ENCODE assay signal across 21 mouse cellular contexts in the genomic region with DNA sequence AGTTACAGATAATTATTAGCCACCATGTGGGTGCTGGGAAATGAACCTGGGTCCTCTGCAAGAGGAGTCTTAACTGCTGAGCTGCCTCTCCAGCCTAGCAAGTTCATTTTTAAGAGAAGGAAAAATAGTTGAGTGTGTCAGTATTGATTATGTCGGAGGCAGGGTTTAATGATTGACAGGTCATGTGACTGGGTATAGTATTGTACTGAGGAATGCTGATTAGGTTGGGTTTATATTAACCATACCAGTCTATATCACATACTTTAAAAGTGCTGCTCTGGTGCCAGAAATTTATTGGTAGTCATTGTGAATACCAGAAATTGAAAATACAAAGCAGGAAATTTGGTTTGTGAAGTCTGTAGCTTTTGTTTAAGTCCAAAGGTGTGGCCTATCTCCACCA.
A peak's percentile ranks its signal among the peaks of the same experiment; 100 is the strongest.
DNase-seq lines count a peak whose midpoint lies in the region; ATAC-seq and TF ChIP-seq lines count a peak whose summit lies in the region.
"Had no signal": no experiment of that assay in that cellular context is flagged by ENCODE, and none has a peak within 500 bp of the region (broad histone marks: within the 10 kb centered on the region; RNA-seq: fewer than 3 reads in every experiment).

No protein-coding gene starts in this region.

- H3K36me3 ChIP-seq in kidney, adult 2 months (ENCODE audit: control insufficient read depth, insufficient read depth, low read length) = no peaks in the 10 kb centered on the region
- H3K36me3 ChIP-seq in kidney, embryonic 14.5 days (ENCODE audit: control insufficient read depth, insufficient read depth, low read length) = no peaks in the 10 kb centered on the region
- H3K36me3 ChIP-seq in liver, embryonic 13.5 days = no peaks in the 10 kb centered on the region
- no peaks in the 10 kb centered on the region for H3K36me3 ChIP-seq in liver, embryonic 11.5 days (ENCODE audit: control insufficient read depth, insufficient read depth, low read length)
- H3K36me3 ChIP-seq in liver, postnatal 0 days (replicated peaks; ENCODE audit: insufficient read depth, low read length) = no peaks in the 10 kb centered on the region
- H3K36me3 ChIP-seq: heart, embryonic 15.5 days; midbrain, embryonic 13.5 days; neural tube, embryonic 12.5 days had no signal

- no peak overlapping the region for H3K4me2 ChIP-seq in kidney, embryonic 14.5 days (replicated peaks; ENCODE audit: low read depth, low read length)
- no peak overlapping the region for H3K4me2 ChIP-seq in liver, embryonic 13.5 days
- no peak overlapping the region for H3K4me2 ChIP-seq in liver, embryonic 11.5 days
- no peak overlapping the region for H3K4me2 ChIP-seq in liver, postnatal 0 days (ENCODE audit: low read depth, low read length)
- H3K4me2 ChIP-seq: forebrain, embryonic 13.5 days; heart, embryonic 15.5 days; hindbrain, embryonic 14.5 days; midbrain, embryonic 13.5 days; neural tube, embryonic 12.5 days had no signal

- DNase-seq in kidney, adult 2 months = peak; percentile 40
- no peak for DNase-seq in liver, embryonic 13.5 days
- DNase-seq in liver, embryonic 11.5 days (ENCODE audit: low spot score) = no peak
- DNase-seq in liver, postnatal 0 days = no peak
- no peak for DNase-seq in left cerebral cortex, postnatal 36 days (ENCODE audit: low spot score in 2 of 2)
- DNase-seq: adrenal gland, postnatal 25 days; cerebellum, adult 8-10 months; cerebellum, postnatal 36 days; gastrocnemius, adult 2 months; heart, postnatal 4 days; kidney, adult 8-10 months; lung, adult 2 months; right cerebral cortex, postnatal 14 days had no signal

- intact Hi-C loops in left cerebral cortex, postnatal 36 days (cut with DNase I) = no loop called here

- ATAC-seq in kidney, embryonic 14.5 days (ENCODE audit: low FRiP score, low TSS enrichment) = no peak
- no peak for ATAC-seq in liver, embryonic 13.5 days (ENCODE audit: low read depth)
- no peak for ATAC-seq in liver, embryonic 11.5 days (replicated peaks; ENCODE audit: low FRiP score)
- ATAC-seq in liver, postnatal 0 days = peak; percentile 53
- ATAC-seq in megakaryocyte progenitor cell, adult 5-6 weeks (replicated peaks; ENCODE audit: poor library complexity) = no peak
- ATAC-seq: forebrain, embryonic 13.5 days; midbrain, embryonic 13.5 days had no signal

- no peak overlapping the region for H3K9ac ChIP-seq in kidney, embryonic 14.5 days (ENCODE audit: low read depth, low read length)
- no peak overlapping the region for H3K9ac ChIP-seq in liver, embryonic 13.5 days
- no peak overlapping the region for H3K9ac ChIP-seq in liver, embryonic 11.5 days (ENCODE audit: low read depth, low read length)
- H3K9ac ChIP-seq in liver, postnatal 0 days (replicated peaks) = no peak overlapping the region
- H3K9ac ChIP-seq: forebrain, embryonic 13.5 days; heart, embryonic 15.5 days; hindbrain, embryonic 14.5 days; midbrain, embryonic 13.5 days; neural tube, embryonic 12.5 days had no signal

- no peak for TF ChIP-seq CTCF in kidney, adult 2 months (conservative IDR thresholded peaks at IDR 0.05; ENCODE audit: insufficient read depth, insufficient read length, low read depth, low read length)
- TF ChIP-seq CTCF in liver, postnatal 0 days (IDR thresholded peaks at IDR 0.05; ENCODE audit: low read depth) = no peak

- H3K4me3 ChIP-seq in kidney, adult 2 months (ENCODE audit: insufficient read depth, low read depth, low read length) = no peak overlapping the region
- H3K4me3 ChIP-seq in kidney, embryonic 14.5 days (ENCODE audit: low read length) = no peak overlapping the region
- H3K4me3 ChIP-seq in liver, embryonic 13.5 days (replicated peaks) = no peak overlapping the region
- no peak overlapping the region for H3K4me3 ChIP-seq in liver, embryonic 11.5 days (ENCODE audit: low read depth, low read length)
- H3K4me3 ChIP-seq in liver, postnatal 0 days (ENCODE audit: low read depth, low read length) = no peak overlapping the region
- H3K4me3 ChIP-seq: forebrain, embryonic 13.5 days; gastrocnemius, adult 2 months; heart, embryonic 15.5 days; megakaryocyte, embryonic 14.5 days; midbrain, embryonic 13.5 days; neural tube, embryonic 12.5 days had no signal

- TF ChIP-seq EP300 in liver, postnatal 0 days (IDR thresholded peaks at IDR 0.05; ENCODE audit: low read depth) = no peak

- H3K9me3 ChIP-seq in kidney, embryonic 14.5 days (ENCODE audit: control insufficient read depth, low read length) = no peaks in the 10 kb centered on the region
- H3K9me3 ChIP-seq in liver, embryonic 13.5 days (replicated peaks) = no peaks in the 10 kb centered on the region
- H3K9me3 ChIP-seq in liver, embryonic 11.5 days (ENCODE audit: control insufficient read depth, low read length) = no peaks in the 10 kb centered on the region
- no peaks in the 10 kb centered on the region for H3K9me3 ChIP-seq in liver, postnatal 0 days (ENCODE audit: low read length)
- H3K9me3 ChIP-seq: forebrain, embryonic 13.5 days; heart, embryonic 15.5 days; megakaryocyte, embryonic 14.5 days; midbrain, embryonic 13.5 days; neural tube, embryonic 12.5 days had no signal

- no peak for TF ChIP-seq POLR2A in kidney, adult 2 months (IDR thresholded peaks at IDR 0.05; ENCODE audit: low read depth, low read length)

- H3K4me1 ChIP-seq in kidney, adult 2 months (ENCODE audit: control insufficient read depth, insufficient read depth, low read length) = 0 out of 2 replicates have a peak, but pooled peaks cover 5% of the 10 kb centered on the region
- H3K4me1 ChIP-seq in kidney, embryonic 14.5 days (ENCODE audit: control insufficient read depth, insufficient read depth, low read length) = peaks cover 14% of the 10 kb centered on the region; the same call in 1 of the 2 replicates
- peaks cover 39% of the 10 kb centered on the region for H3K4me1 ChIP-seq in liver, embryonic 13.5 days (replicated peaks)
- peaks cover 28% of the 10 kb centered on the region for H3K4me1 ChIP-seq in liver, embryonic 11.5 days (replicated peaks; ENCODE audit: control insufficient read depth, insufficient read depth, low read length)
- H3K4me1 ChIP-seq in liver, postnatal 0 days (ENCODE audit: insufficient read depth) = peaks cover 32% of the 10 kb centered on the region
- H3K4me1 ChIP-seq: forebrain, embryonic 13.5 days; midbrain, embryonic 13.5 days; neural tube, embryonic 12.5 days had no signal

- WGBS in kidney, adult 2 months = 37% methylated on average over 1 of the region's 1 CpGs
- WGBS in kidney, embryonic 14.5 days = 68% methylated on average over 1 of the region's 1 CpGs
- 51% methylated on average over 1 of the region's 1 CpGs for WGBS in liver, embryonic 13.5 days (ENCODE audit: insufficient replicate concordance)
- WGBS in liver, embryonic 11.5 days = 63% methylated on average over 1 of the region's 1 CpGs
- 71% methylated on average over 1 of the region's 1 CpGs for WGBS in liver, postnatal 0 days (ENCODE audit: insufficient replicate concordance)

- H3K27me3 ChIP-seq in kidney, adult 2 months (replicated peaks; ENCODE audit: control insufficient read depth, insufficient read depth, low read length) = no peaks in the 10 kb centered on the region
- H3K27me3 ChIP-seq in kidney, embryonic 14.5 days (ENCODE audit: control insufficient read depth, insufficient read depth, low read length) = no peaks in the 10 kb centered on the region
- H3K27me3 ChIP-seq in liver, embryonic 13.5 days = no peaks in the 10 kb centered on the region
- no peaks in the 10 kb centered on the region for H3K27me3 ChIP-seq in liver, embryonic 11.5 days (replicated peaks; ENCODE audit: control insufficient read depth, insufficient read depth, low read length)
- H3K27me3 ChIP-seq in liver, postnatal 0 days (ENCODE audit: insufficient read depth, low read length) = no peaks in the 10 kb centered on the region
- H3K27me3 ChIP-seq: forebrain, embryonic 13.5 days; heart, embryonic 15.5 days; megakaryocyte, embryonic 14.5 days; midbrain, embryonic 13.5 days; neural tube, embryonic 12.5 days had no signal

- H3K27ac ChIP-seq in kidney, adult 2 months (ENCODE audit: insufficient read depth, low read depth, low read length) = no peak overlapping the region
- H3K27ac ChIP-seq in kidney, embryonic 14.5 days (ENCODE audit: low read depth, low read length) = no peak overlapping the region
- H3K27ac ChIP-seq in liver, embryonic 13.5 days = peak overlapping the region; percentile 53; the same call in 1 of the 2 replicates
- no peak overlapping the region for H3K27ac ChIP-seq in liver, embryonic 11.5 days (ENCODE audit: low read depth, low read length)
- no peak overlapping the region for H3K27ac ChIP-seq in liver, postnatal 0 days (ENCODE audit: low read depth)
- H3K27ac ChIP-seq: forebrain, embryonic 13.5 days; gastrocnemius, adult 2 months; heart, embryonic 15.5 days; hindbrain, embryonic 14.5 days; midbrain, embryonic 13.5 days; neural tube, embryonic 12.5 days had no signal
